Mouse (Mus musculus) layer of hippocampus, adult 18-20 months (tissue): ENCODE data around the gene Cphx1. TPM values are rescaled to one million over a fixed set of nuclear protein-coding genes. Genes with fewer than 3 reads are reported as not detected.

Source experiments
- total RNA-seq, 2 experiments: library from RNA; stranded (reverse); gene quantifications; 2 replicates each; pipeline ENCODE4 v1.2.3; 2021

The Cphx1 gene
- total RNA-seq, 2 experiments from 2014 or later, result not detected

Other genes with a start within 250 kb of the Cphx1 start
- 10 to 100 TPM; 26.8 to 30.1 TPM for gene Ppif, start 244.2 kb upstream of the Cphx1 start, total RNA-seq
- gene Zcchc24, start 169.3 kb upstream of the Cphx1 start, total RNA-seq, result 10 to 100 TPM; 61.8 to 65.7 TPM
- gene Anxa11, start 96.1 kb upstream of the Cphx1 start, total RNA-seq, result 10 to 100 TPM; 78.6 to 84.7 TPM
- gene Plac9a, start 35.2 kb upstream of the Cphx1 start, total RNA-seq, result not detected
- 1 to 10 TPM; 5.7 to 6.8 TPM for gene Tmem254a, start 10.6 kb upstream of the Cphx1 start, total RNA-seq
- under 1 TPM in 1 of 2 experiments, not detected in 1; 0.50 TPM for gene Duxbl1, start 40.3 kb downstream of the Cphx1 start, total RNA-seq
- gene Gm9780, start 104.4 kb downstream of the Cphx1 start, total RNA-seq, result 1 to 10 TPM; 1.9 to 3.7 TPM
- 10 to 100 TPM; 17.4 to 17.6 TPM for gene Tmem254c, start 129.1 kb downstream of the Cphx1 start, total RNA-seq
- not detected for gene Cphx2, start 143.2 kb downstream of the Cphx1 start, total RNA-seq
- not detected for gene Cphx3, start 144.0 kb downstream of the Cphx1 start, total RNA-seq
- gene Duxbl2, start 180.0 kb downstream of the Cphx1 start, total RNA-seq, result under 1 TPM in 1 of 2 experiments, not detected in 1; 0.91 TPM
- gene Plac9b, start 244.2 kb downstream of the Cphx1 start, total RNA-seq, result 1 to 10 TPM; 3.1 to 6.9 TPM